Mouse (Mus musculus): ENCODE measurements around the gene Plekha6.

The Plekha6 gene

DNA sequence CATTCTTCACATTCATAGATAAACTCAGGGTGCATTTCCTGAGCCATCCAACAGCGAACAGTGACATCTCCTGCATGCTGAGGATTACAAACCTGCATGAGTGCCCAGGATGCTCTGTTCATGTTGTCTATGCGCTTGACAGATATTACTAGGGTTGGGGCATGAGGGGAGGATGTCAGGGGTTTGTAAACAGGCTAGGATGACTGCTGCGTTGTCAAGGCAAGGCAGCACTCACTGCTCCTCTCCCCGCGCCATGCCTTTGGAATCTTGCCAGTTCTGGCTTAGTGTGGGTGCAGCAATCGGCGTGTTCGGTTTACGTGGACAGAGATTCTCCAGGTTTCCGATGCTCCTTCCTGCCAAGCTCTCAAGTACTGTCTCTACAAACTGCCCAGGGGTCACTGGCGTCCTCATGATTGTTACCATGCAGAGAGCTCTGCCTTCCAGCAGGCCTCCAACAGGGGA lies 115.7 kb downstream of the Plekha6 start:
- no peak for DNase-seq

DNA sequence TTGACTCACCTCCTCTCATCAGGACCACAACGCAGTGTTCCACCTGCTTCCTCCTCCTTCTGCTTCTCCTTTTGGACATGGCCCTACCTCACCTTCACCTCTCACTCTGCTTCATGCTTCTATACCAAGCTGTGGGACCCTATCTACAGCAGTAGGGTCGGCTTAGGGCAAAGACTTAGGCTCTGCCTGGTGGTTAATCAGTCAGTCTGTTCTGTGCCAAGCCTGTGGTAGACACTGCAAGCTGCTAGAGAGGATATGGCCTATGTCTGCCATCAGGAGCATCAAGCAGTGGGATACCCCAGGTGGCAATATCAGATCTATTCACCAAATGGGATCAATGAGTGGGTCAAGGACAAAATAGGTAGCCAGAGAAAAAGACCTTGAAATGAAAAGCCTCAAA lies 116.5 kb downstream of the Plekha6 start:
- no peak for DNase-seq

DNA sequence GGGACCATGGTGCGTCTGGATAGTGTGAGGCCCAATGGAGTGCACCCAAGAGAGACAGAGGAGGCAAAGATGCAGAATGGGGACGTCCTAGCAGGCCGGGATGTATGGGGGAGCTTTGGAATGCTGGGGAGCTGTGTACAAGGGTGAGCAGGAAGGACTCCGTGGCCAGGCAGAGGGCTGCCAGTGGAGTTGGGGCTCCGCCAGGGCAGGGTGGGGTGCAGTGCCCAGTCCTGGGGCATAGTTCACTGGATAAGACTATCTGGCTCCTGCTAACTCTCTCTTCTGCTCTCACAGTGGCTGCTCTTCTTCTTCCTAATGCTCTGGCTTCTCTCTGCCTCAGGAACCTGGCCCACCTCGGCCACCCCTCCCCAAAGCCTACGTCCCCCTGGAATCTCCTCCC lies 121.9 kb downstream of the Plekha6 start:
- no peak for DNase-seq

DNA sequence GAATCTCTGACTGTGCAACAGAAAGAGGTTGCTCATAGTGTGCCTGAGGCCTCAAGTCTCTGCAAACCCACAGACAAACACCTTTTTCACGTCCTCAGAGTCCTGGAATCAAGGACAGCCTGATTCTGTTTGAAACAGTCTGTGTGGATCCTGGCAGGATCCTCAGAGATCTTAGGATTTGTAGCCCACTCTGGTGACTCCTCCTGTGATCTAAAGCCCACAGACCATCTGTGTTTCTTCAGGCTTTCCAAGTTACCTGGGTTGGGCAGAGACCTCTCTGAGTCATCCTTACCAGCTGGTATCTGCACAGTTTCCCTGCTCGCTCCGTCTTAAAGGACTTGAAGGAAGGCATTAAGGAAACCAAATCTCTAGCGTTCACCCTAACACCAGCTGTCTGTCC lies 123.0 kb downstream of the Plekha6 start:
- no peak for DNase-seq

DNA sequence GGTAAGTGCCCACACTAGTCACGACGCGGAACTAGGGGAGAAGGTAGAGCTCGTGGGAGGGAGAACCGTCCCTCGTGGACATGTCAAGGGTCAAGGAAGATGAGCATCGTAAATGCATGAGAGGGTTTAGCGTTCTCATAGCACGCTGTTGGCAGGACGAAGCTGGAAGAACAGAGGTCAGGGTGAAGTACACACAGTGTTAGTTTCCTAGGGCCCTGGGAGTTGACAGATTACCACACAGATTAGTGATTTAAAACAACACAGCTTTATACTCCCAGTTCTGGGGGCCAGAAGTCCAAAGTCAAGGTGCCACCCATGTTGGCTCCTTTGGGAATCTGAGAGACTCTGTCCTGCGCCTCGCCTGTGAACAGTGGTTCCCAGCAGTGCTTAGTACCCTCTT lies 123.9 kb downstream of the Plekha6 start:
- DNase-seq = no peak

DNA sequence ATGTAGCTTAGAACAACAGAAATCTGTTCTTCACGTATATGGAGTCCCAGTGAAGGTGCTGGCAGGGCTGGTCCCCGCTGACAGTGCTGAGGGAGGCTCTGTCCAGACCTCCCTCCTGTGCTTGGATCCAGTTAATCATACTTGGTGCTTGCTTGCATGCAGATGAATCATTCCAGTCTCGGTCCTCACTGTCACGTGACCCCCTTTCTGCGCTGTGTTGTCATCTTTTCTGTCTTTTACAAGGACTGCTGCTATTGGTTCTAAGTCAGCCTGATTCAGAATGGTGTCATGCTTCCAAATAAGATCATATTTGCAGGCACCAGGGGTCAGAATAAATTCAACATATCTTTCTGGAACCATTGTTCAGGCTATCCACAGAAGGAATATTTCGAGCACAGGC lies 127.9 kb downstream of the Plekha6 start:
- no peak for DNase-seq

DNA sequence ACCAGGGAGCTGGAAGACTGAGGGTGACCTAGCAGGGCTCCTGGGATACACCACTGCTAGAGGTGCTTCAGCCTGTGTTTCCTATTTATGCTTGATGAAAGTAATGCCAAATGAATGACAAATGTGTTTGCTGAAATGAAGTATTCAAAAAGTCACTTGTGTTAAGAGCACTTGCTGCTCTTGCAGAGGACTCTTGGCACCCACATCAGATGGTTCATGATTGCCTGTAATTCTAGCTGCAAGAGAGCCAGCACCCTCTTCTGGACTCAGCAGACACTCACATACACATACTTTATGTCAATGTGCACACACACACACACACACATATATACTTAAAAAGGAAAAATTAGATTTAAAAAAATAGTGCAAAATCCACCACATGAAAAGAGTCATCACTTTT lies 128.6 kb downstream of the Plekha6 start:
- DNase-seq = no peak

DNA sequence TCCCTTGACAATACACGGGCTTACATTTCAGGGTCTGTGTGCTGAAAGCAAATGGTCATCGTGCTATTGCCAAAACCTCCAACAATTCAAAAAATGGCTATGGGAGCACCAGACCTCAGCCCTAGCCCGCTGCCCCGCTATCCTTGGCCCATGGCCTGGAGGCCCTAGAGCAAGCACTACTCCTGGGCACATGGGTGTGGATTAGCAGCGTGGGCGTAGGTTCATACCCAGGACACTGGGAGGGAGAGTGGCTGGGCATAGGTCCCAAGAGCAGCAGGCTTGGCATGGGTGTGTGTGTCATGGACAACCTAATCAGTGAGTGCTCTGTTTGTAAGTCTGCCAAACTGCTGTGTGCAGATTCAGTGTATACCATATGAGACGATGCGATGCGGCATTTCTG lies 132.4 kb downstream of the Plekha6 start:
- DNase-seq = no peak

DNA sequence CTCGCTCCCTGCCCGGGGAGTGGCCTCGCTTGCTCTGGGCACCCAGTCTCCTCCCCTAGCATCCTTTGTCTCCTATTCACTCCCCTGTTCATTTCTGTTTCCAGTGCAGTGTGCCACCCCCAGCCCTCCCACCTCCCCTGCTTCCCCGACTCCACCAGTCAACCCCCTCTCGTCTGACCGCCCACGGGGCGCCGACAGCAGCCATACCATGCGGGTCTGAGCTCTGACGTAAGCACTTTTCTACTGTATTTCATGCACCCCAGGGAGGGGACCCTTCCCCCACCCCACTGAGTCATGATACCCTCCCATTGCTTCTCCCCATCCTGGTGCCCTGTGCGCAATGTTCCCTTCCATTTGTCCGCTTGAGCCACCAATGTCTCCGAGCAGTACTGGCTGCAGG lies 134.8 kb downstream of the Plekha6 start:
- DNase-seq = no peak

DNA sequence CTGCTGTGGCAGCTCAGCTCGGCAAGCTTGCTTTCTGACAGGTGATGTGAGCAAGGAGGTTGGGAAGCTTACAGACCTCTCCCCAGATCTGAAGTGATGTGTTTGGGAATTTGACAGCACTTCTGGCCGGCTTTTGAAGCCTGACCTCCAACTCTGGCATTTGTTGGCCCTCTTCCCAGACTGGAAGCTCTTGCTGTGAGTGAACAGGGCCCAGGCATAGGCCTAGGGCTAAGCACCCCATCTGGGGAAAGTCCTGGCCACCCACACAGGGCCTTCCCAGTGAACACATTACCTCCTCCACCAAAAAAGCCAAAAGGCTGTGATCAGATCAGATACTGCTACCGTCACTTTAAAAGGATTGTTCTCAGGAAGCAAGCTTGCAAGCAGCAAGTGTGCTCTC lies 138.5 kb downstream of the Plekha6 start:
- DNase-seq = peak; percentile 69

DNA sequence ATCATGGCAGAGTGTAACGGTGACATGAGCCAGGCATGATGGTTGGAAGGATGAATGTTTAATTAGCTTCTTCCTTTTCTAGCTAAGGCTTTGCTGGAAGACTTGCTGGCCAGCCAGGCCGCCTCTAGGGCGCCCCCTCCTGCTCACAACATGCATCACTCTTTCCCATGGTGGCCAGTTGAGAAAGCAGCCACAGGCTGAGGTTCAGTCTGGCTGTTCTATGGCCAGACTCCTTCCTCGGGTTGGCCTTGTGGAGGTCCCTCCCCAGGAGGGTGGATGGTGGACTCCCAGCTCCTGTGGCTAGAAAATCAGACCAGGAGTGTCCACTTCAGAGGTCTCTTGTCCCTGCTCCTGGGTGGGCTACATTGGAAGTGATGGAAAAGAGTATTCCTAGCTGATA lies 142.8 kb downstream of the Plekha6 start:
- peak; percentile 90 for DNase-seq

DNA sequence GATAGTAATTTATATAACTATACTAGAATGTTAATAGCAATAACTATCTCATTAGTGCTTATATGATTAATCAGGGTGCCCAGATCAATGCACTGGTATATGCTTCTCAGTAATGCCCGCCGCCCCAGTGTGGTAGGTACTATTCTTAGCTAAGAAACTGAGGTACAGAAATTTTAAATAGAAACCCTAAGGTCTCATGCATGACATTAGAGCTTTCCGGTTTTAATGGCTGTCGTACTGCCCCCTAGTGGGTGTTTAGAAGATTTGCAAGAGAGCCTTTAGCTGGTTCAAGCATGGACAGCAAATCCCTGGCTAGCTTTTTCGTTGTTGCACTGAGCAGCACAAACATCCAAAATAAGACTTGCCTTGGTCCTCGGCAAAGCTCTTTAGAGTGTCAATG lies 143.3 kb downstream of the Plekha6 start:
- peak; percentile 50 for DNase-seq

DNA sequence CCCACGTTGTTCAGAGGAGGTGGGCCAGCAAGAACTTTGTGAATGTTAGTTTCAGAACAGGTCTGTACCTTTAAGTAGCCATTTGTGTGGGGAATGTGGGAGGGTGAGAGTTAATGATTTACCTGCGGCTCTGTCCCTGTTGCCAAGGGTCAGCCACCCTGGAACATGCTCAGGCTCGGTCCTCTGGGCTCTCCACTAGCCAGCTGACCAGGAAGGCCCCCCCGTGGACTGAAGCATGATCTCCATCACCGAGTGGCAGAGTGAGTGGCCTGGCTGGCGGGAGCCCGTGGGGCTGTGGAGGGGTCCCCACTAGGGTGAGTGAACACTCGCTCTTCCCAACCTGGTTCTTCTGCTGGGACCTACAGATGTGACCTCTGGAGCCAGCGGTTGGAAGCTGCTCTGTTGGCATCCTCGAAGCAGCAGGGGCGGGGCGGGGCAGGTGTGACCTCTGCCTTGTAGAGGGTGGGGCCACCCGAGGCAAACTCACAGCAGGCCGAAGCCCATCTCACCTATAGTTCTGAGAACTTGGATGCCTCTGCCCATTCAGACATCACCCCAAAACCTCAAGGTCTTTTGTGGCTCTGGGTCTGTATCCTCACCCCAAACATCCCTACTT lies 145.8 kb downstream of the Plekha6 start, which contains the start of gene Golt1a:
TSS of gene Golt1a (plus strand) at position 149 of the 616 bp plus-strand sequence.
- DNase-seq = peak; percentile 83

DNA sequence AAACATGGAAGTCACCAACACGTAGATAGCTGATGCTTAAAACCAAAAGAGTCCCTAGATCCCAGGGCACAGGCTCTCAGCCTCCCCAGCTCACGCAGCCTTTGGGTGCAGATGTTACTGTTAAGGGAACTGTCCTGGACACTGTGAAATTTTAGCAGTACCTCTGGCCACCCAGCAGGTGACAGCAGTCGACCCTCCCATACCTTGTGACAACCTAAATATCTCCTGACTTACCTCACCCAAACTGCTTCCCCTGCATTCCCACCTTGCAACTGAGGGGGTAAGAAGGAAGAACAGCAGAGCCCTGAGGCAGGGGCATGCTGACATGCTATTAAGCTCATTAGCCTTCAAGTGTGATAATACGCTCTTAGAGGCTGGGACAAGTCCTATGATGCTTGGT lies 147.2 kb downstream of the Plekha6 start:
- no peak for DNase-seq

DNA sequence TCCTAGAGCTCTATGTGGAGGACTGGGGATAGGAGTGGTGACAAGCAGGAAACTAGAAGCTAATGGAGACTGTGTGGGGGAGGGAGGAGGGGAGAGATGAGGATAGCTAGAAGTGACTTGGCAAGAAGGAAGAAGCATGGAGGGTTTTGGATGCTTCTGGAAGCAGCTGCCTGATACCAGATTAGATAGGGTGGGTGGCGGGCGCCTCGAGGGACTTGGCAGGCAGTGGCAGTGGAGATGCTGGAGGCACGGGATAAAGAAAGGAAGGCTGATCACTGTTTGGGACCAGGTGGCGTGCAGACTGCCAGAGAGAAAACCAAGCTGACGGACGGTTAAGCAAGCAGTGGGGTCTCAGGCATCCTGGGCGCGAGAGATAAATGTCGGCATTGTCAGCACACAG lies 147.9 kb downstream of the Plekha6 start:
- no peak for DNase-seq

DNA sequence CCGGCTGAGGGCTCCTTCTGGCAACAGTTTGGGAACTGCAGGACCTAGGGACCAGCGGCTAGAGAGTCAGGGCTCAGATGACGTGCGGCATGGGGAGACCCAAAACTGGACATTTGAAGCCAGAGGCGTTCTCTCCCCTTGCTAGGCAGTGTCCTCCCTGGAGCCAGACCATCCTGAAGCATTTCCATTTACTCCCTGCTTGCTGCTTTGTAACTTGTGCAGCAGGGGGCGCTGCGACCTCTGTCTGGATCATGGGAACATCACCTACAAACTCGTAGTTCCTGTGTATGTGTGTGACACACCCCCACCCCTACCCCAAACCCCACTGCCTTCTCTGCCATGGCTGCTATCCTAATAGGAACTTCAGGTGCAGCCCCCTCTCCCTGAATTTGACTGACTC lies 150.4 kb downstream of the Plekha6 start:
- DNase-seq = peak; percentile 82

DNA sequence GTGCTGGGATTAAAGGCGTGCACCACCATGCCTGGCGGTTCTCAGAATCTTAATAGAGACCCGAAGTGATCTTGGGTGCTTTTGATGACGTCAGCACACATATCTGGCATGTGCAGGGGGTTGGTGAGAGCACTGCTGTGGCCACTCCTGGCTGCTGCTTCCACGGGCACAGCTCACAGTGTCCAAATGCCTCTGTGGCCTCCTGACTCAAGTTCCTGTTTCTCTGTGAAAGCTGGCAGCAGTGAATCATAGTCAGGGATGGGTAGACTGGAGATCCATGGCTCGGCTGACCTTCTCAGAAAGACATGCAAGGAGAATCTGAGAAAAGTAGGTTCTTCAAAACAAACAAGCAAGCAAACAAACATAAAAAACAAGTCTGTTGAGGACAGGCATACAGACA lies 151.8 kb downstream of the Plekha6 start:
- DNase-seq = no peak

DNA sequence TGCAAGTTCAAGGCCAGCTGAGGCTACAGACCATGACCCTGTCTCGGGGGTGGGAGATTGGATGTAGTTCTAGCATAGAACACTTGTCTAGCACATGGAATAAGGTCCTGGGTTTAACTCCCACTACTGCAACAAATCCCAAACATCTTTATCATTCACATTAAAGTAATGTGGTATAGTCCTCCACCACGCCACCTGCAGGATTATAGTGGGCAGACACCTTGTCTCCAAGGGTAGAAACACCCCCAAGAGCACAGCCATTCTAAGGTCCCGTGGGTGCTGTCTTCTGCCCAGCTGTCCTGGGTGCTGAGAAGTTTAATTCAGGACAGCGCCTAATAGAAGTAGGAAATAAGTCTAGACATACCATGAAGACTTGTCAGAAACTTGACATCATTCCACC lies 152.6 kb downstream of the Plekha6 start:
- no peak for DNase-seq

DNA sequence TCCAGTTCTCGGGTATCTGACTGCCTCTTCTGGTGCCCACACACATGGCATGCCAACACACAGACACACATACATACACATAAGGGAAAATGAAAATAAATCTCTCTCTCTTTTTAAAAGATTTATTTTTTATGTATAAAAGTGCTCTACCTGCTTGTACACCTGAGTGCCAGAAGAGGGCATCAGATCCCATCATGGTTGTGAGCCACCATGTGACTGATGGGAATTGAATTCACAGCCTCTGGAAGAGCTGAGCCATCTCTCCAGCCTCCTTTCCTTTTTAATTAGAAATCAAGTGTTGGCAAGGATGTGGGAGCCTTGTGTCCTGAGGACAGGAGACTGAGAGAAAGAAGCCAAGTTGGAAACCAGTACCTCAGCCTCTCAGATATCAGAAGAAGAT lies 153.1 kb downstream of the Plekha6 start:
- DNase-seq = no peak

DNA sequence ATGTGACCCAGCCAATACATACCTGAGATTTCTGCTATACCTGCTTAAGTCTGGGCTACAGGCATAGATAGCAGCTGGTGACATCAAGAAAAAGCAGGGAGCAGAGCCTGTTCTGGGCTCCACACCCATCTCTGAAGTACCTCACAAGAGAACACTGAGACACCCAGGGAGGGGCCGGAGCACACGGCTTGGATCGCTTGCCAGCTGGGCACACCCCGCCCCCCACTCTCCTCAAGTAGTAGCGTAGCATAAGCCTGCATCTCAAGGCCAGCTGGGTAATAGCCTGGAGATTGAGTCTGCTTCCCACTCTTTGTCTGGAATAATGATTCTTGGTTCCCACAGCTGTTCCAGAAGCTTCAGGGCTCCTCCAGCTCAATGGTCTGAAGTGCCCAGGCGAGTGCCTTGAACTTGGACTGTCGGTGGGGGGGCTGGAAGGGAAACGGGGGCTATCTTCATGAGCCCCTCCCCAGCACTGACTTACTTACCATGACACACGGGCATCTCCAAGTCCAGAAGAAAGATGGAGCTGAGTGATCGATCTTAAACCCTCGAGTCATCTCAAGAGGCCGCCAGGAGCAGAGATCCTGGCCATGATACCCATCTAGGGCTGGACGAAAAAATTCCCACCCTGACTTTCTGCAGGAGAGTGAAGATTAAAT lies 157.4 kb downstream of the Plekha6 start, which contains the start of gene Kiss1:
TSS of gene Kiss1 (plus strand) at position 609 of the 659 bp plus-strand sequence.
- DNase-seq = no peak

DNA sequence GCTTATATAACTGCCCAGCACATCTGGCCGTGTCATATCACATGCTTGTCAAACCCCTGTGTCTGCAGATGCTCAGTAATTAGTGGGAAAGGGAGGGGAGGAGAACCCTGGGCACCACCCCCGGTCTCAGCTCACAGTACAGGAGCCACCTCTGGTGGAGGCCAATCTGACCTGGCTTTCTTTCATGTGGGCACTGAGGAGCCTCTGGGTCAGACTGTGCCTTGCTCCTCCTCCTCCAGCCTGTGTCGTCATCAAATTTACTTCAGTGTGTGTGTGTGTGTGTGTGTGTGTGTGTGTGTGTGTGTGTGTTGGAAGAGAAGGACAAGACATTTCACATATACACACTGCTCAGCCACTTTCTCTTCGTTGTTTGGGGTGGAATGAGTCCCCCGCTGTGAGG lies 159.3 kb downstream of the Plekha6 start:
- DNase-seq = no peak

DNA sequence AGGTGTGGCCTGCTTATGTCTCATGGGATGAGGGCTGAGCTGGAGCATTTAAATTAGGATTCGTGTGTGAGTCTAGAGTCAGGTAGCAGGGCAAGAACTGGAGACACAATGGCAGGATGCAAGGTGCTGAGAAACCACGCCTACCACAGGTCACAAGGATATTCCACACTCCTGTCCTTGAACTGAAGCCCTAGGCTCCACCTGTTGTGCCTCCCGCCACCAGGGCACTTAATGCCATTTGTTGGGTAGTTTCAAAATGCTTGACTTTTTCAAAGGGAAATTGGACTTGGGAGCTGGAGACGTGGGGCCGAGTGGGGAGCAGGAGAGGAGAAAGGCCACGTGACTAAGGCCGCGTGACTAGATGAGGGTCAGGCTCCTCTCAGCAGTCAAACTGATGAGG lies 161.9 kb downstream of the Plekha6 start:
- DNase-seq = no peak

DNA sequence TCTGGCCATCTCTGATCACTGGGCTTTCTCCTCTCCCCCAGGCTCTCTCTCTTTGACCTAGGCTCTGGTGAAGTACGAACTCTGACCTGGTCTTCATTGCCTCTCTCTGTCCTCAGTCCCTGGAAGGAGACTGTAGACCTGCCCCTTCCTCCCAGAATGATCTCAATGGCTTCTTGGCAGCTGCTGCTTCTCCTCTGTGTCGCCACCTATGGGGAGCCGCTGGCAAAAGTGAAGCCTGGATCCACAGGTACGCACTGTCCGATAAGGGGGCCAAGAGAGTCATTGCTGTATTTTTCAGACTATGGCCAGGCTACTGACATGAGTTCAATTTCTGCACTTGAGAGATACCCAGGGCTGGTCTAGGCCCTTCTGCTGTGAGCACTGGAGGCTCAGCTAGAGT lies 163.1 kb downstream of the Plekha6 start:
- no peak for DNase-seq

DNA sequence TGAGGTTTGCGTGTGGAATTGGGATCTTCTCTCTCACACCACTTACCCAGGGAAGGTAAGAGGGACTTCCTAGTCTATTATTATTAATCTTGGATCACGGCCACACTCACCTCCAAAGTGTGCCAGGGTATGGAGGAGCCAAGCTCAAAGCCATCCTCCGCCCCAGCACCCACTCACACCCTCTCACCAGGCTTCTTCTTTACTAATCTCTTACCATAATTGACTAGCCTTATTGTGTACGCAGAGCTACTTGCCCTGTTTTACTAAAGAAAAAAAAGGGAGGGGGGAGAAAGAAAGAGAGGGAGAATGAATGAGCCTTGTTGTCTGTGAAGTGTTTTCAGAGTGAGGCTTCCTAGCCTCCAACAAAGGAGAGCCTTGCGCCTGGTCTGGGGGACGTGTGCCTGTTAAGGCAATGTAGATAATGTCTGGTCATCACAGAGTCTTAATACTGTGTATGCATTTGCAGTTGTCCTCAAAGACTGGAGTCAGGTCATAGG lies 164.3 kb downstream of the Plekha6 start:
- DNase-seq = no peak
